Mouse (Mus musculus): Measurements from ENCODE around the gene Krt2. TPM values are rescaled to one million over a fixed set of nuclear protein-coding genes. Genes with fewer than 3 reads are reported as not detected.

Gene Krt2
- total RNA-seq, 2 experiments from 2014 or later, result not detected

DNA sequence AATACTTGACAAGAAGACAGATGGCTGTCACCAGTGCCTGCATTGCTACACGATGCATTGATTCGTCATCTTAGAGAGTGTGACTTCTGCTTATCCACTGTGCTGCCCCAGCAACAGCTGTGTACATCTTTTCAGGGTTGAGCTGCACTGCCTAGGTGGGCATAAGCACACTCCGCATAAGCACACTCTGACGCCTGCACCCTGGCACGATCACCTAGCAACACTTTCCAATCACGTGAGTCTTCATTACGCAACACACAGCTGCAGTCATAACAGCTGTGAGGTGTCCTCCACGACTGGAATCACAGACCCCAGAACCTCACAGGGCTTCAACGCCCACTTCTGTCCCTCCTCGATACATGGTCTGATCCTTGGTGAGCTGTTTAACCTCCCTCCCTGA lies 44.5 kb downstream of the Krt2 start:
- intact Hi-C loops (cut with DNase I), result loop anchor here (2.0 to 5.0 kb wide), 2 partner anchors 294 to 435 kb away; no protein-coding TSS in a partner anchor
- peak in 1 of 2 experiments; percentile 4 for DNase-seq

DNA sequence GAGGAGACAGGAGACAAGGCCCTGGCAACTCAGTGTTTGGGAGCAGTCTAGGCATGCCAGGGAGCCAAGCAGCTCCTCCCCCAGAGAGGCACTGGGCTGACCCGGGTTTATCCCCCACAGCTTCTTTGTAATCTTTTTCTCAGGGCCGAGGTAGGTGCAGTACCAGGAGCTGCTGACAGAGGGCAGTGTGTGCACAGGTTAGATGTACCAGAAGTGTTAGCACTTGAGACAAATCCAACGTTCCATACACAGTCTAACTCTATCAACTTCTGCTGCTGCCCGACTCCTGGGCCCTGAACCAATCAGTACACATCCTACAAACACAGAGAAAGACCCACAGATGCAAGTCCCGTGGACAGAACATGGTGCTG lies 45.3 kb downstream of the Krt2 start:
- peak; percentile 84 to 93 for DNase-seq
- intact Hi-C loops (cut with DNase I), result loop anchor here (1.0 to 5.0 kb wide), 5 partner anchors 201 to 434 kb away; no protein-coding TSS in a partner anchor

DNA sequence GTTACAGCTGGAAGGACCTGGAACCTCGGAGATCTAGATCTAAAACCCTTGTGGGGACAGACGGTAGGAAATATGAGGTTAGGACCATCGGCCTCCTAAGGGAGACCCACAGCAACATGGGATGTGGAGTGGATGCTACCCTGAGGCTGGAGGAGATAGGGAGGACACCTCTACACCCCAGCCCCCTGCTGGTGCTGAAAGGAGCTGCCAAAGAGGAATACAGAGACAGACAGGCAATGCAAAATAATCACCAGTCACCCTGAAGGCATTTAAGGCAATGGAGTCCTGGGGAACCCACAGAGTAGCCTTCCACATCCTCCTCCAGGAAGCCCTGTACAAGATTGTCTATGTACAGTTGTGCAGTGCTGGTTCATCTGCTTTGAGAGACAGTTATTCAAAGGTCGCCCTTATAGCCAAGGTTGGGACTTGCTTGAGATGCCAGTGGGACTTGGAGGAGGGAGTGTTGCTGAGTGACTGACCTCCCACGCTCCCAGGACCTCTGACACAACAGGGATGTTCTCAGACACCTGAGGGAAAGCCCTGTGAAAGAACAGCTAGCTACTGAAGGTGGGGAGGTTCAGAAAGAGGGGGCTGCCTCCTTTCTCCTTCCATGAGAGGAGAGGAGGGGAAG lies 45.8 kb downstream of the Krt2 start:
- intact Hi-C loops (cut with DNase I), result loop anchor here (1.0 to 5.0 kb wide), 5 partner anchors 201 to 433 kb away; no protein-coding TSS in a partner anchor
- DNase-seq, result peak; percentile 5 to 31

DNA sequence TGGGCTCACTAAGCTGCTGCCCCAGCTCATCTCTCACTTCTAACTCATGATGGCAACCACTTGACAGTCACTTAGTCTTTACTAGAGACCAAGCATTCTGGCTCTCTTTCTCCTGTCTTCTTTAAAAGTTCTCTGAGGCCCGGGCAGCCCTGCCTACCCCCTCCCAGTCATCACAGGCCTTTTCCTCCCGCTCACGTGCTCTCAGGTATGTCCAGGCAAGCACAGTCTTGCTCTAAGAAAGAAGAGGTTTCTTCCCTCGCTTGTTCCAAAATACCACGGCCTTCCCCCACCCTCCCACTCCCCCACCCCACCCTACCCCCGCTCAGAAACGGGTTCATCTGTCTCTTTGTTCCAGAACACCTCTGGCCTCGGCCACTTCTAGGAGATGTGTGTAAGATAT lies 47.7 kb downstream of the Krt2 start:
- DNase-seq, result no peak
- intact Hi-C loops (cut with DNase I), result loop anchor here (5.0 kb wide), 1 partner anchor 297 kb away; no protein-coding TSS in a partner anchor

Other genes with a start within 250 kb of the Krt2 start
- not detected for gene Krt75, start 244.3 kb downstream of the Krt2 start, total RNA-seq (2021)
- not detected for gene Gm5414, start 190.0 kb downstream of the Krt2 start, total RNA-seq (2021)
- gene Gm5478, start 170.8 kb downstream of the Krt2 start, total RNA-seq (2021), result not detected
- gene Krt6b, start 137.9 kb downstream of the Krt2 start, total RNA-seq (2021), result under 1 TPM; 0.12 to 0.15 TPM
- gene Krt6a, start 123.9 kb downstream of the Krt2 start, total RNA-seq (2021), result not detected
- not detected for gene Krt5, start 105.3 kb downstream of the Krt2 start, total RNA-seq (2021)
- not detected for gene Krt71, start 75.1 kb downstream of the Krt2 start, total RNA-seq (2021)
- not detected for gene Krt72, start 31.7 kb downstream of the Krt2 start, total RNA-seq (2021)
- not detected for gene Krt73, start 15.8 kb downstream of the Krt2 start, total RNA-seq (2021)
- not detected for gene Krt1, start 32.6 kb upstream of the Krt2 start, total RNA-seq (2021)
- not detected for gene Krt77, start 51.5 kb upstream of the Krt2 start, total RNA-seq (2021)
- gene Krt76, start 74.8 kb upstream of the Krt2 start, total RNA-seq (2021), result not detected
- gene Krt4, start 106.6 kb upstream of the Krt2 start, total RNA-seq (2021), result not detected
- gene Krt79, start 122.2 kb upstream of the Krt2 start, total RNA-seq (2021), result under 1 TPM; 0.36 to 0.40 TPM
- gene Krt78, start 136.1 kb upstream of the Krt2 start, total RNA-seq (2021), result not detected
- 1 to 10 TPM; 3.5 to 4.8 TPM for gene Krt8, start 186.3 kb upstream of the Krt2 start, total RNA-seq (2021)
- gene Krt18, start 210.0 kb upstream of the Krt2 start, total RNA-seq (2021), result 1 to 10 TPM; 6.5 to 7.2 TPM

Measured in heart, postnatal 10 days (tissue).